ENCODE assay signal across 9 mouse cellular contexts in genomic region chr11:94730261-94730660, GRCm38 (mm10). TPM values are rescaled to one million over a fixed set of nuclear protein-coding genes. Genes with fewer than 3 reads are reported as not detected.
DNase-seq lines count a peak whose midpoint lies in the region; ATAC-seq lines count a peak whose summit lies in the region.
"Had no signal": no experiment of that assay in that cellular context is flagged by ENCODE, and none has a peak within 500 bp of the region (broad histone marks: within the 10 kb centered on the region; RNA-seq: fewer than 3 reads in every experiment).

No protein-coding gene starts in this region.

- ATAC-seq in stomach, embryonic 16.5 days (ENCODE audit: insufficient read depth, low FRiP score): peak; percentile 48; the same call in 1 of the 2 replicates

- H3K9ac ChIP-seq in stomach, embryonic 16.5 days (ENCODE audit: low read length): no peak overlapping the region

- no peak overlapping the region for H3K4me2 ChIP-seq in stomach, embryonic 16.5 days (ENCODE audit: low read depth, low read length)

- H3K27ac ChIP-seq in stomach, embryonic 16.5 days (ENCODE audit: low read length): no peak overlapping the region
- H3K27ac ChIP-seq: macrophage had no signal

- no peaks in the 10 kb centered on the region for H3K9me3 ChIP-seq in stomach, embryonic 16.5 days (replicated peaks; ENCODE audit: control insufficient read depth, low read length)

- DNase-seq in heart, adult 9 months (ENCODE audit: low spot score in 2 of 2): peak; percentile 19 to 34
- no peak for DNase-seq in heart, postnatal 25 days (ENCODE audit: low spot score)
- peak; percentile 85 for DNase-seq in NIH3T3 (ENCODE audit: low read depth)
- peak; percentile 32 for DNase-seq in cerebellum, adult 9-11 months
- DNase-seq in gastrocnemius, postnatal 4 days (ENCODE audit: low spot score in 2 of 2): peak; percentile 36 to 57
- DNase-seq in layer of hippocampus, postnatal 36 days: peak; percentile 40 to 69
- DNase-seq in monocyte, adult 2 months (ENCODE audit: low read depth in 1 of 2, low spot score in 2 of 2): peak; percentile 7 to 36

- intact Hi-C loops in heart, postnatal 25 days (cut with DNase I): loop anchor here (1.0 to 10.0 kb wide), 2 partner anchors 56 to 205 kb away; partner anchors contain the start of gene Col1a1

- H3K27me3 ChIP-seq in stomach, embryonic 16.5 days (ENCODE audit: control insufficient read depth, insufficient read depth, low read length): no peaks in the 10 kb centered on the region

- H3K4me3 ChIP-seq in stomach, embryonic 16.5 days (replicated peaks; ENCODE audit: low read length): no peak overlapping the region

- 24% methylated on average over 5 of the region's 5 CpGs for WGBS in stomach, embryonic 16.5 days

- no peaks in the 10 kb centered on the region for H3K36me3 ChIP-seq in stomach, embryonic 16.5 days (ENCODE audit: control insufficient read depth, insufficient read depth, low read length)

- H3K4me1 ChIP-seq in stomach, embryonic 16.5 days (ENCODE audit: control insufficient read depth, insufficient read depth, low read length): no peaks in the 10 kb centered on the region

RNA-seq across cellular contexts. Expression of gene Cdc34b, which starts 11.3 kb away (rescaled TPM):
- total RNA-seq in heart, postnatal 25 days (2021): under 1 TPM; 0.59 to 0.86 TPM
- total RNA-seq in gastrocnemius, postnatal 4 days (2021): 1 to 10 TPM in 1 of 2 experiments, under 1 TPM in 1; 0.98 to 1.3 TPM
- under 1 TPM in 1 of 2 experiments, not detected in 1; 0.53 TPM for total RNA-seq in layer of hippocampus, postnatal 36 days (2021)
- polyA plus RNA-seq in stomach, embryonic 16.5 days (2015; fragmentation: Nextera tagmentation; extraction: Ambion mirVana): 0.18 and 0.39 TPM in 2 replicates
- polyA plus RNA-seq: macrophage had no signal

RNA-seq across cellular contexts. Expression of gene Gm11541, which starts 26.0 kb away (rescaled TPM):
- total RNA-seq in heart, postnatal 25 days (2021): not detected
- total RNA-seq in gastrocnemius, postnatal 4 days (2021): not detected
- not detected for total RNA-seq in layer of hippocampus, postnatal 36 days (2021)
- 0.53 and 0.92 TPM in 2 replicates for polyA plus RNA-seq in stomach, embryonic 16.5 days (2015; fragmentation: Nextera tagmentation; extraction: Ambion mirVana)
- polyA plus RNA-seq: macrophage had no signal

RNA-seq across cellular contexts. Expression of gene Tmem92, which starts 52.2 kb away (rescaled TPM):
- not detected for total RNA-seq in heart, postnatal 25 days (2021)
- total RNA-seq in gastrocnemius, postnatal 4 days (2021): not detected
- not detected for total RNA-seq in layer of hippocampus, postnatal 36 days (2021)
- not detected in 2 replicates for polyA plus RNA-seq in stomach, embryonic 16.5 days (2015; fragmentation: Nextera tagmentation; extraction: Ambion mirVana)
- polyA plus RNA-seq: macrophage had no signal

RNA-seq across cellular contexts. Expression of gene Xylt2, which starts 52.9 kb away (rescaled TPM):
- 1 to 10 TPM; 9.6 to 9.7 TPM for total RNA-seq in heart, postnatal 25 days (2021)
- 10 to 100 TPM; 17.4 to 18.6 TPM for total RNA-seq in gastrocnemius, postnatal 4 days (2021)
- 10 to 100 TPM; 23.0 to 26.1 TPM for total RNA-seq in layer of hippocampus, postnatal 36 days (2021)
- 9.4 and 13.6 TPM in 2 replicates for polyA plus RNA-seq in stomach, embryonic 16.5 days (2015; fragmentation: Nextera tagmentation; extraction: Ambion mirVana)
